Mouse (Mus musculus): Measurements from ENCODE around the gene Zdhhc1.

DNA sequence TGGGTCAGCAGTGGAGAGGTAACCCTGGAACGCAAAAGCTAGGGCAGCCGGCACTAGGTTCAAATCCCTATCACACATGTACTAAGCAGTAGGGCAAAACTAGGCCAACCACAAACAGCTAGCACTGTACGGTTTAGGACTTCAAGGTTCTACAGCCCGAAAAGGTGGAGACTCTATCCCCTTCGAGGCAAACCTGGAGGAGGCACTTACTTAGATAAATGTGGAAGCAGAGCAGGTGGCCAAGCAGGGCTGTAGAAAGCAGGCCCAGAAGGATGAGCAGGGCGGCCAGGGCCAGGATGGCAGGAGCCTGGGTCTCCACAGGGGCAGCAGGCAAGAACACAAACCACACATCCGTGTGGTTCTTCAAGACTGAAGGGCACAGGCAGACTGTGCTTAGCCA, 20.5 kb downstream of the Zdhhc1 start:
- TF ChIP-seq CTCF (IDR thresholded peaks at IDR 0.05): no peak
- no peak for TF ChIP-seq POLR2A (IDR thresholded peaks at IDR 0.05; ENCODE audit: insufficient read depth, low read depth, low read length)
- no peak for TF ChIP-seq EP300 (IDR thresholded peaks at IDR 0.05; ENCODE audit: insufficient read depth, low read depth, low read length)
